Mouse (Mus musculus): ENCODE results near the gene Sema5b. TPM values are rescaled to one million over a fixed set of nuclear protein-coding genes. Genes with fewer than 3 reads are reported as not detected.

Sema5b gene
- total RNA-seq, 1 experiment = 6.4 TPM

DNA sequence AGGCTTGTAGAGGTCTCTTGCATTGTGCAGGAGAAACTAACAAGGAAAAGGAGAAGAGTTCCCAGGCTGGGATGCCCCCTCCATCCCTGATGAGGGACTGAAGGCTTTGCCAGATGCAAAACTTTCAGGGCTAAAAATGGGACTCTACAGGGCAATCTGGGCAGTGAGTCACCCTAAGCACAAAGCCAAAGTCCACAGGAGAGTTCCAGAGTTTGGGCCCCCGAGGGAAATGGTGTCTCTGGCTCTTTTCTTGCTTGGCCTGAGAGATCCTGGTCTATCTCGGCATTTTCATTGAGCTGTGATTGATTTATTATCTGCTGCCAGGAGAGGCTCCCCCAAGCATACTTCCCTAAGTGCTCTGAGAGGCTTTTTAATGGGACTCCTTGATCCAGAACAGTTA lies 92.1 kb downstream of the Sema5b start:
- no peak overlapping the region for H3K27ac ChIP-seq (ENCODE audit: insufficient read depth, low read depth, low read length, poor library complexity, severe bottlenecking)
- H3K4me3 ChIP-seq (ENCODE audit: insufficient read depth in 1 of 2, low read depth in 1 of 2, low read length in 2 of 2, poor library complexity in 1 of 2, severe bottlenecking in 1 of 2) = no peak overlapping the region
- no peaks in the 10 kb centered on the region for H3K36me3 ChIP-seq (ENCODE audit: control insufficient read depth, insufficient read depth, low read length, poor library complexity, severe bottlenecking)
- no peak for TF ChIP-seq HCFC1 (IDR thresholded peaks at IDR 0.05; ENCODE audit: borderline replicate concordance, insufficient read depth, low read length)
- TF ChIP-seq MAFK (IDR thresholded peaks at IDR 0.05; ENCODE audit: insufficient read depth, low read depth, low read length) = no peak
- no peak for TF ChIP-seq CHD2 (IDR thresholded peaks at IDR 0.05; ENCODE audit: low read depth, low read length)
- TF ChIP-seq ZNF384 (IDR thresholded peaks at IDR 0.05; ENCODE audit: low read depth, low read length) = no peak
- DNase-seq (ENCODE audit: low read depth, low spot score) = no peak
- in situ Hi-C loops (cut with MboI; ENCODE audit: low sequenced_read_pairs in 2 of 2, unreplicated experiment in 2 of 2) = no loop called here
- H3K4me1 ChIP-seq (ENCODE audit: control insufficient read depth in 2 of 2, insufficient read depth in 2 of 2, low read length in 2 of 2, poor library complexity in 1 of 2) = peaks cover 2 to 3% of the 10 kb centered on the region in 2 experiments; a peak in 2 of 4 replicates
- H3K9me3 ChIP-seq (ENCODE audit: control insufficient read depth, insufficient read depth, low read depth, low read length) = no peaks in the 10 kb centered on the region
- H3K9ac ChIP-seq (ENCODE audit: insufficient read depth, low read depth, low read length, poor library complexity, severe bottlenecking) = no peak overlapping the region

DNA sequence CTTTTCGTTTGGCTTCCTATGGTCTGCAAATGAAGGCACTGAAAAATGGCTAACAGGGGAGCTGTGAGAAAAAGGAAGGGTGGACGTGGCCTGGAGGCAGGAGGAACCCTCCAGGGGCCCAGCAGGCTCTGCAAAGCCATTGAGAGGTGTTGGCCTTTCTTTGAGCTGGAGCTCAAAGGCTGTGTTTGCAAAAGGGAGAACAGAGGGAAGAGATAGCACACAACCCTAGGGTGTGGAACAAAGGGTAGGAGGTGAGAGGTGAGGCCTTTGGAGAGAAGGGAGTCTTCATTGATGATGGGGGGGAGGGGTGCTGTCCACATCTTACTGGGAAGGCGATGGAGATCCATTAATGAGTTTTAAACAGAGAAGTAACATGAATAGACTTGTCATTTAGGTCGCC lies 94.0 kb downstream of the Sema5b start:
- H3K9ac ChIP-seq (ENCODE audit: insufficient read depth, low read depth, low read length, poor library complexity, severe bottlenecking) = no peak overlapping the region
- H3K9me3 ChIP-seq (ENCODE audit: control insufficient read depth, insufficient read depth, low read depth, low read length) = no peaks in the 10 kb centered on the region
- TF ChIP-seq MAFK (IDR thresholded peaks at IDR 0.05; ENCODE audit: insufficient read depth, low read depth, low read length) (no peak), CHD2 (IDR thresholded peaks at IDR 0.05; ENCODE audit: low read depth, low read length) (no peak), HCFC1 (IDR thresholded peaks at IDR 0.05; ENCODE audit: borderline replicate concordance, insufficient read depth, low read length) (no peak), ZC3H11A (IDR thresholded peaks at IDR 0.05; ENCODE audit: borderline replicate concordance, low read depth, low read length) (no peak), ZNF384 (IDR thresholded peaks at IDR 0.05; ENCODE audit: low read depth, low read length) (no peak)
- H3K36me3 ChIP-seq (ENCODE audit: control insufficient read depth, insufficient read depth, low read length, poor library complexity, severe bottlenecking) = no peaks in the 10 kb centered on the region
- in situ Hi-C loops (cut with MboI; ENCODE audit: low sequenced_read_pairs in 2 of 2, unreplicated experiment in 2 of 2) = no loop called here
- no peak overlapping the region for H3K4me3 ChIP-seq (ENCODE audit: insufficient read depth in 1 of 2, low read depth in 1 of 2, low read length in 2 of 2, poor library complexity in 1 of 2, severe bottlenecking in 1 of 2)
- no peak for DNase-seq (ENCODE audit: low read depth, low spot score)
- H3K27ac ChIP-seq (ENCODE audit: insufficient read depth, low read depth, low read length, poor library complexity, severe bottlenecking) = no peak overlapping the region
- H3K4me1 ChIP-seq (ENCODE audit: control insufficient read depth in 2 of 2, insufficient read depth in 2 of 2, low read length in 2 of 2, poor library complexity in 1 of 2) = no peaks in the 10 kb centered on the region

DNA sequence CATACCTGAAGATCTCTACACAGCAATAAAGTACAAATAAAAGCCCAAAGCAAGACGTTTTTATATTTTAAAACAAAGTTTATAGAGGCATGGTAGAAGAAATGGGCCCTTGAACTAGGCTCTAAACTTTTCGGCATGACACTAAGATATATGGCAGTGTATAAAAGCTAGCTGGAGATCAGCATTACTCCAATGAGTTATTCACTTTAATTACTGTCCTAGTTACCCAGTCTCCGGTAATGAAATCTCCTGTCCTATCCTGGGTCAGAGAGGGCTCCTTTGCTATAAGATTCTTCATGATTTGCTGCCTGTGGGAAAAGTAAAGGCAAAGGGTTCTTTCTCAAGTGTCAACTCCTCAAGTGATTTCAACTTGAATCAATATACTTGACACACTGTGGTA lies 98.6 kb downstream of the Sema5b start:
- Histone ChIP-seq H3K9ac (ENCODE audit: insufficient read depth, low read depth, low read length, poor library complexity, severe bottlenecking) (no peak overlapping the region), H3K9me3 (ENCODE audit: control insufficient read depth, insufficient read depth, low read depth, low read length) (no peaks in the 10 kb centered on the region), H3K36me3 (ENCODE audit: control insufficient read depth, insufficient read depth, low read length, poor library complexity, severe bottlenecking) (no peaks in the 10 kb centered on the region), H3K4me3 (ENCODE audit: insufficient read depth in 1 of 2, low read depth in 1 of 2, low read length in 2 of 2, poor library complexity in 1 of 2, severe bottlenecking in 1 of 2) (no peak overlapping the region), H3K27ac (ENCODE audit: insufficient read depth, low read depth, low read length, poor library complexity, severe bottlenecking) (no peak overlapping the region), H3K4me1 (ENCODE audit: control insufficient read depth in 2 of 2, insufficient read depth in 2 of 2, low read length in 2 of 2, poor library complexity in 1 of 2) (no peaks in the 10 kb centered on the region)
- no peak for TF ChIP-seq ZNF384 (IDR thresholded peaks at IDR 0.05; ENCODE audit: low read depth, low read length)
- TF ChIP-seq MAFK (IDR thresholded peaks at IDR 0.05; ENCODE audit: insufficient read depth, low read depth, low read length) = no peak
- TF ChIP-seq CHD2 (IDR thresholded peaks at IDR 0.05; ENCODE audit: low read depth, low read length) = no peak
- no peak for TF ChIP-seq HCFC1 (IDR thresholded peaks at IDR 0.05; ENCODE audit: borderline replicate concordance, insufficient read depth, low read length)
- TF ChIP-seq ZC3H11A (IDR thresholded peaks at IDR 0.05; ENCODE audit: borderline replicate concordance, low read depth, low read length) = no peak
- no peak for DNase-seq (ENCODE audit: low read depth, low spot score)
- in situ Hi-C loops (cut with MboI; ENCODE audit: low sequenced_read_pairs in 2 of 2, unreplicated experiment in 2 of 2) = no loop called here

DNA sequence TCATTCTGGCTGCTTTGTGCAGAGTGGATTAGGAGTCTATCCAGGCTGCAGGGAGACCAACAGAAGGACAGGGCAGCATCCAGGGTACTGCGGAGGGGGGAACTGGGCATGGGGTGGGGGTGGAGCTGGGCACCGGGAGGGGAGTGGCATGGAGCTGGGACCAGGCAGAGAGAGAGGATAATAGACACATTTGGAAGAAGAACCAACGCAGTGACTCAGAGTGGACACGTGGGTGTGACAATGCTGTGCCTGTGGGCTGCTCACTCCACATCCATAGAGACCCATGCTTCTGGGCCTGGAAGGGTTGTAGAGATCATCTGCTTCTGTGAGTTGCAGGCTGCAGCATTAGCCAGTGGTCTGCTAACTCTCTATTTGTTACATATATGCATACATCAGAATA lies 107.9 kb downstream of the Sema5b start:
- no peak overlapping the region for H3K27ac ChIP-seq (ENCODE audit: insufficient read depth, low read depth, low read length, poor library complexity, severe bottlenecking)
- no peak for DNase-seq (ENCODE audit: low read depth, low spot score)
- H3K4me3 ChIP-seq (ENCODE audit: insufficient read depth in 1 of 2, low read depth in 1 of 2, low read length in 2 of 2, poor library complexity in 1 of 2, severe bottlenecking in 1 of 2) = no peak overlapping the region
- no peak overlapping the region for H3K9ac ChIP-seq (ENCODE audit: insufficient read depth, low read depth, low read length, poor library complexity, severe bottlenecking)
- TF ChIP-seq HCFC1 (IDR thresholded peaks at IDR 0.05; ENCODE audit: borderline replicate concordance, insufficient read depth, low read length) (no peak), MAFK (IDR thresholded peaks at IDR 0.05; ENCODE audit: insufficient read depth, low read depth, low read length) (no peak), ZNF384 (IDR thresholded peaks at IDR 0.05; ENCODE audit: low read depth, low read length) (no peak), ZC3H11A (IDR thresholded peaks at IDR 0.05; ENCODE audit: borderline replicate concordance, low read depth, low read length) (no peak), CHD2 (IDR thresholded peaks at IDR 0.05; ENCODE audit: low read depth, low read length) (no peak)
- no peaks in the 10 kb centered on the region for H3K9me3 ChIP-seq (ENCODE audit: control insufficient read depth, insufficient read depth, low read depth, low read length)
- H3K36me3 ChIP-seq (ENCODE audit: control insufficient read depth, insufficient read depth, low read length, poor library complexity, severe bottlenecking) = no peaks in the 10 kb centered on the region
- in situ Hi-C loops (cut with MboI; ENCODE audit: low sequenced_read_pairs in 2 of 2, unreplicated experiment in 2 of 2) = no loop called here
- H3K4me1 ChIP-seq (ENCODE audit: control insufficient read depth in 2 of 2, insufficient read depth in 2 of 2, low read length in 2 of 2, poor library complexity in 1 of 2) = no peaks in the 10 kb centered on the region; a peak in 1 of 4 replicates

DNA sequence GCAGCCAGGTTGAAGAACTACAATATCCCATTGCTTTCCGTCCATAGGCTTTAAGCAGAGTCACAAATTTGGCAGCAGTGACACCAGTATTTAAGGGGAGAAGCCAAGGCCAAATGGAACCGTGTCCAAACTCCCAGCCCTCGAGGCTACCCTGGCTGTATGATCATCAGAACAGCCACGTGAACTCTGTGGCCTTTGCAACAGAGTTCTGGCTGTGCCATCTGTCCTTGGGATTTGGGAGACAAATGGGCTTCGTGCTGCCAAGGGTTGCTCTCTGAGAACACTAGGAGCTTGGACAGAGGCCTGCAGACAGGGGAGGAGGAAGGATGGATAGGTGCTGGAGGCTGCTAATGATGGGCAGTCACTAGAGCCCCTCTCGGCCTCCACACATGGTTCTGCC lies 111.3 kb downstream of the Sema5b start:
- no peak overlapping the region for H3K4me3 ChIP-seq (ENCODE audit: insufficient read depth in 1 of 2, low read depth in 1 of 2, low read length in 2 of 2, poor library complexity in 1 of 2, severe bottlenecking in 1 of 2)
- no peak for DNase-seq (ENCODE audit: low read depth, low spot score)
- in situ Hi-C loops (cut with MboI; ENCODE audit: low sequenced_read_pairs in 2 of 2, unreplicated experiment in 2 of 2) = no loop called here
- no peak overlapping the region for H3K27ac ChIP-seq (ENCODE audit: insufficient read depth, low read depth, low read length, poor library complexity, severe bottlenecking)
- TF ChIP-seq ZC3H11A (IDR thresholded peaks at IDR 0.05; ENCODE audit: borderline replicate concordance, low read depth, low read length) (no peak), ZNF384 (IDR thresholded peaks at IDR 0.05; ENCODE audit: low read depth, low read length) (no peak)
- H3K9ac ChIP-seq (ENCODE audit: insufficient read depth, low read depth, low read length, poor library complexity, severe bottlenecking) = no peak overlapping the region
- no peaks in the 10 kb centered on the region for H3K9me3 ChIP-seq (ENCODE audit: control insufficient read depth, insufficient read depth, low read depth, low read length)
- no peaks in the 10 kb centered on the region for H3K36me3 ChIP-seq (ENCODE audit: control insufficient read depth, insufficient read depth, low read length, poor library complexity, severe bottlenecking)
- no peaks in the 10 kb centered on the region; a peak in 1 of 4 replicates for H3K4me1 ChIP-seq (ENCODE audit: control insufficient read depth in 2 of 2, insufficient read depth in 2 of 2, low read length in 2 of 2, poor library complexity in 1 of 2)

Data from ES-E14 (cell line).